Mouse (Mus musculus): ENCODE data around the gene Armc6. TPM values are rescaled to one million over a fixed set of nuclear protein-coding genes. Genes with fewer than 3 reads are reported as not detected.

Armc6 gene
- polyA plus RNA-seq, 1 experiment from 2014 or later, result 37.9 TPM

GRCm38 (mm10) chr8:70179082-70179481 lies 55.2 kb downstream of the Armc6 start:
- 100% methylated on average over 4 of the region's 4 CpGs for WGBS
- ATAC-seq (ENCODE audit: insufficient read depth, low FRiP score, low TSS enrichment) (no peak), DNase-seq (ENCODE audit: low spot score) (no peak)
- H3K4me3 ChIP-seq (ENCODE audit: low read depth, low read length), result no peak overlapping the region
- no peak overlapping the region for H3K27ac ChIP-seq (ENCODE audit: low read depth, low read length)
- H3K36me3 ChIP-seq (ENCODE audit: control insufficient read depth, insufficient read depth, low read length), result peaks cover 8% of the 10 kb centered on the region
- no peaks in the 10 kb centered on the region for H3K4me1 ChIP-seq (ENCODE audit: control insufficient read depth, insufficient read depth, low read length)
- H3K9ac ChIP-seq (ENCODE audit: low read length), result no peak overlapping the region
- H3K4me2 ChIP-seq (ENCODE audit: low read depth), result no peak overlapping the region
- no peaks in the 10 kb centered on the region for H3K9me3 ChIP-seq (ENCODE audit: control insufficient read depth, low read length)
- no peaks in the 10 kb centered on the region for H3K27me3 ChIP-seq (ENCODE audit: control insufficient read depth, insufficient read depth, low read length)

DNA sequence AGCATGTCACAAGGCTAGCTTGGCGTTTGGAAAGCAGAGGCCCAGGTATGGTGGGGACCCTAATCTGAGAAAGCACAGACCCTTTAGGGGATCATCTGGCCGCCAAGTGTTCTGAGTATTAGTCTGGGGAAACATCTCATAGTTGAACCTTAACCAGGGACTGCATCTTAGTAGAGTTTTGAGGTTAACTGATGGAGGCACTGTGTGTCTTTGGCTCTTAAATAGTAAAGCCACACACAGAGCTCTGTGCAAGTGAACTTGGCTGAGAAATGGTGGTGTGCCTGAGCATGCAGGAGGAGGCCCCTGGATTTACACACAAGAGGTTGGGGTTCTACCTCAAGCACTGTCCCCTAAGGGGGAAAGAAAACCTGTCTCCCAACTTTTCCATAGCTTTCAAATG lies 56.0 kb downstream of the Armc6 start:
- Histone ChIP-seq H3K9me3 (ENCODE audit: control insufficient read depth, low read length) (no peaks in the 10 kb centered on the region), H3K27ac (ENCODE audit: low read depth, low read length) (no peak overlapping the region), H3K4me2 (ENCODE audit: low read depth) (no peak overlapping the region), H3K9ac (ENCODE audit: low read length) (no peak overlapping the region), H3K27me3 (ENCODE audit: control insufficient read depth, insufficient read depth, low read length) (no peaks in the 10 kb centered on the region), H3K4me3 (ENCODE audit: low read depth, low read length) (no peak overlapping the region), H3K36me3 (ENCODE audit: control insufficient read depth, insufficient read depth, low read length) (peaks cover 8% of the 10 kb centered on the region), H3K4me1 (ENCODE audit: control insufficient read depth, insufficient read depth, low read length) (no peaks in the 10 kb centered on the region)
- no peak for ATAC-seq (ENCODE audit: insufficient read depth, low FRiP score, low TSS enrichment)
- 86% methylated on average over 2 of the region's 2 CpGs for WGBS
- DNase-seq (ENCODE audit: low spot score), result no peak

GRCm38 (mm10) chr8:70174079-70174478 lies 60.2 kb downstream of the Armc6 start:
- ATAC-seq (ENCODE audit: insufficient read depth, low FRiP score, low TSS enrichment), result no peak
- peaks cover 4% of the 10 kb centered on the region for H3K36me3 ChIP-seq (ENCODE audit: control insufficient read depth, insufficient read depth, low read length)
- 89% methylated on average over 7 of the region's 7 CpGs for WGBS
- H3K27ac ChIP-seq (ENCODE audit: low read depth, low read length), result no peak overlapping the region
- no peak overlapping the region for H3K9ac ChIP-seq (ENCODE audit: low read length)
- H3K4me1 ChIP-seq (ENCODE audit: control insufficient read depth, insufficient read depth, low read length), result no peaks in the 10 kb centered on the region
- DNase-seq (ENCODE audit: low spot score), result no peak
- no peaks in the 10 kb centered on the region for H3K9me3 ChIP-seq (ENCODE audit: control insufficient read depth, low read length)
- H3K27me3 ChIP-seq (ENCODE audit: control insufficient read depth, insufficient read depth, low read length), result no peaks in the 10 kb centered on the region
- H3K4me3 ChIP-seq (ENCODE audit: low read depth, low read length), result no peak overlapping the region
- no peak overlapping the region for H3K4me2 ChIP-seq (ENCODE audit: low read depth)

DNA sequence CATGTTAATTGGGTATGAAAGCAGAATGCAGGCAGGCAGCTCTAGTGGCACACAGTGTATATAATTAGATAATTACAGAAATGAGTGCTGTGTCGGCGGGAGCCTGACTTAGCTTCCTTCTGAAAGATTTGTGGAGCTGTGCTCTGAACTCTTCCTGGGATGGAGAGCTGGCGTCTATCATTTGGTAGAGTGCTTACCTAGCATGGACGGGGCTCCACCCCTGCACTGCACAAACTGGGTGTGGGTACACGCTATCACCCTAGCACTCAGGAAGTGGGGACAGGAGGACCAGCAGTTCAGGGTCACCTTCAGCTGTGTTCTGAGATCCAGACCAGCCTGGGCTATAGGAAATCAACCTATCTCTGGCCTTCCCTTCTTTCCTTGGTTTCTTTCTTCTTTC lies 60.9 kb downstream of the Armc6 start:
- no peak for DNase-seq (ENCODE audit: low spot score)
- Histone ChIP-seq H3K36me3 (ENCODE audit: control insufficient read depth, insufficient read depth, low read length) (peaks cover 2% of the 10 kb centered on the region), H3K27ac (ENCODE audit: low read depth, low read length) (no peak overlapping the region), H3K4me3 (ENCODE audit: low read depth, low read length) (peak overlapping the region; percentile 8; the same call in 1 of the 2 replicates), H3K27me3 (ENCODE audit: control insufficient read depth, insufficient read depth, low read length) (no peaks in the 10 kb centered on the region), H3K9ac (ENCODE audit: low read length) (no peak overlapping the region), H3K4me1 (ENCODE audit: control insufficient read depth, insufficient read depth, low read length) (no peaks in the 10 kb centered on the region), H3K4me2 (ENCODE audit: low read depth) (no peak overlapping the region), H3K9me3 (ENCODE audit: control insufficient read depth, low read length) (no peaks in the 10 kb centered on the region)
- no peak for ATAC-seq (ENCODE audit: insufficient read depth, low FRiP score, low TSS enrichment)
- 87% methylated on average over 5 of the region's 5 CpGs for WGBS

GRCm38 (mm10) chr8:70172043-70172681 lies 62.1 kb downstream of the Armc6 start, which contains the start of gene Tmem161a:
TSS of gene Tmem161a (plus strand) at chr8:70172356.
- no peaks in the 10 kb centered on the region for H3K9me3 ChIP-seq (ENCODE audit: control insufficient read depth, low read length)
- peak within 1 kb of the TSS; percentile 52 for H3K4me2 ChIP-seq (ENCODE audit: low read depth)
- no peaks in the 10 kb centered on the region for H3K27me3 ChIP-seq (ENCODE audit: control insufficient read depth, insufficient read depth, low read length)
- H3K27ac ChIP-seq (ENCODE audit: low read depth, low read length), result no peak within 1 kb of the TSS
- ATAC-seq (ENCODE audit: insufficient read depth, low FRiP score, low TSS enrichment), result peak; percentile 94
- peaks cover 2% of the 10 kb centered on the region for H3K36me3 ChIP-seq (ENCODE audit: control insufficient read depth, insufficient read depth, low read length)
- 2% methylated on average over 27 of the region's 27 CpGs for whole genome bisulfite sequencing
- DNase-seq (ENCODE audit: low spot score), result peak; percentile 90
- no peaks in the 10 kb centered on the region for H3K4me1 ChIP-seq (ENCODE audit: control insufficient read depth, insufficient read depth, low read length)
- H3K4me3 ChIP-seq (ENCODE audit: low read depth, low read length), result peak within 1 kb of the TSS; percentile 57
- peak within 1 kb of the TSS; percentile 75 for H3K9ac ChIP-seq (ENCODE audit: low read length)

DNA sequence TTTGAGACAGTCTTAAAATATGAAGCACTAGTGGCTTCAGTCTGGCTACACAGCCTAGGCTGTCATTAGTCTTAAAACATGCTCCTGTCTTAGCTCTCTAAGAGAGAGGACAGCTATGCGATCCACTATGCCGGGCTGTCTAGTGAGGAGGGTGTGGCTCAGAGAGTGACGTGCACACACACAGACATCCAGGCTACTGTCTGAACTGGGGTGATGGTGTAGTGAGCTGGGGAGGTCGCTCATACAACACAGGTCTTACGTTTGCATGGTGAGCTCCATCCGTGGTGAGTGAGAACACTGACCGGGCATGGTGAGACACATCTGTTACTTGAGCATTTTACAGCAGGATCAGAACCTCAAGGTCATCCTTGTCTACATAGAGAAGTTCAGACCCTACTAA lies 63.0 kb downstream of the Armc6 start:
- ATAC-seq (ENCODE audit: insufficient read depth, low FRiP score, low TSS enrichment) (no peak), DNase-seq (ENCODE audit: low spot score) (no peak)
- Histone ChIP-seq H3K4me2 (ENCODE audit: low read depth) (no peak overlapping the region), H3K4me1 (ENCODE audit: control insufficient read depth, insufficient read depth, low read length) (0 out of 2 replicates have a peak, but pooled peaks cover 3% of the 10 kb centered on the region), H3K9me3 (ENCODE audit: control insufficient read depth, low read length) (no peaks in the 10 kb centered on the region), H3K27ac (ENCODE audit: low read depth, low read length) (no peak overlapping the region), H3K9ac (ENCODE audit: low read length) (no peak overlapping the region), H3K27me3 (ENCODE audit: control insufficient read depth, insufficient read depth, low read length) (peaks cover 2% of the 10 kb centered on the region; the same call in 1 of the 2 replicates), H3K4me3 (ENCODE audit: low read depth, low read length) (no peak overlapping the region), H3K36me3 (ENCODE audit: control insufficient read depth, insufficient read depth, low read length) (no peaks in the 10 kb centered on the region)
- WGBS, result 91% methylated on average over 7 of the region's 7 CpGs

DNA sequence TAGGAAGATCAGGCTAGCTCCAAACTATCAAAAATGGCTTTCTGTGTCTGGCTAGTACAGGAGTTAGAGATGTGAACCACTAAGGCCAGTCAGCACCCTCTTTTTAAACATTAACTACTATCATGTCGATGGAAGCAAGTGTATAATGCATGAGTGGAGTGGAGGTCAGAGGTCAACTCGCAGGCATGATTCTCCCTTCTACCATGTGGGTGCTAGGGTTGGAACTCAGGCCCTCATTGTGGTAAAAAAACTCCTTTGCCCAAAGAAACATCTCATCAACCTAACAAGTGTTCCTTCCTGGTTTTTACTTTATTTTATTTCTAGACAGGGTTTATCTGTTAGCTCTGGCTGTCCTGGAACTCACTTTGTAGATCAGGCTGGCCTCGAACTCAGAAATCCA lies 63.5 kb downstream of the Armc6 start:
- 80% methylated on average over 3 of the region's 3 CpGs for WGBS

More for the DNA sequence above, 63.5 kb downstream of the Armc6 start:
- DNase-seq (ENCODE audit: low spot score) (no peak), ATAC-seq (ENCODE audit: insufficient read depth, low FRiP score, low TSS enrichment) (no peak)
- Histone ChIP-seq H3K9ac (ENCODE audit: low read length) (no peak overlapping the region), H3K4me2 (ENCODE audit: low read depth) (no peak overlapping the region), H3K27me3 (ENCODE audit: control insufficient read depth, insufficient read depth, low read length) (peaks cover 6% of the 10 kb centered on the region), H3K27ac (ENCODE audit: low read depth, low read length) (no peak overlapping the region), H3K4me3 (ENCODE audit: low read depth, low read length) (no peak overlapping the region), H3K9me3 (ENCODE audit: control insufficient read depth, low read length) (no peaks in the 10 kb centered on the region), H3K4me1 (ENCODE audit: control insufficient read depth, insufficient read depth, low read length) (0 out of 2 replicates have a peak, but pooled peaks cover 3% of the 10 kb centered on the region), H3K36me3 (ENCODE audit: control insufficient read depth, insufficient read depth, low read length) (no peaks in the 10 kb centered on the region)

Other genes starting within 250 kb of the Armc6 start
- gene Gatad2a, start 238.1 kb downstream of the Armc6 start, polyA plus RNA-seq (2014; fragmentation: Nextera tagmentation; extraction: Ambion mirVana), result 80.7 and 92.7 TPM in 2 replicates
- gene Mau2, start 191.7 kb downstream of the Armc6 start, polyA plus RNA-seq (2014; fragmentation: Nextera tagmentation; extraction: Ambion mirVana), result 57.3 and 62.1 TPM in 2 replicates
- 39.2 and 39.5 TPM in 2 replicates for gene Sugp1, start 191.7 kb downstream of the Armc6 start, polyA plus RNA-seq (2014; fragmentation: Nextera tagmentation; extraction: Ambion mirVana)
- gene Tm6sf2, start 161.5 kb downstream of the Armc6 start, polyA plus RNA-seq (2014; fragmentation: Nextera tagmentation; extraction: Ambion mirVana), result 0.53 and 1.3 TPM in 2 replicates
- gene Hapln4, start 151.0 kb downstream of the Armc6 start, polyA plus RNA-seq (2014; fragmentation: Nextera tagmentation; extraction: Ambion mirVana), result 0.21 and 0.27 TPM in 2 replicates
- gene Ncan, start 113.6 kb downstream of the Armc6 start, polyA plus RNA-seq (2014; fragmentation: Nextera tagmentation; extraction: Ambion mirVana), result 55.8 and 59.7 TPM in 2 replicates
- 18.9 and 20.6 TPM in 2 replicates for gene Nr2c2ap, start 103.1 kb downstream of the Armc6 start, polyA plus RNA-seq (2014; fragmentation: Nextera tagmentation; extraction: Ambion mirVana)
- 13.0 and 13.3 TPM in 2 replicates for gene Rfxank, start 95.3 kb downstream of the Armc6 start, polyA plus RNA-seq (2014; fragmentation: Nextera tagmentation; extraction: Ambion mirVana)
- 52.1 and 52.2 TPM in 2 replicates for gene Borcs8, start 95.0 kb downstream of the Armc6 start, polyA plus RNA-seq (2014; fragmentation: Nextera tagmentation; extraction: Ambion mirVana)
- 0.39 and 0.58 TPM in 2 replicates for gene Mef2b, start 94.8 kb downstream of the Armc6 start, polyA plus RNA-seq (2014; fragmentation: Nextera tagmentation; extraction: Ambion mirVana)
- gene Tmem161a, start 62.1 kb downstream of the Armc6 start, polyA plus RNA-seq (2014; fragmentation: Nextera tagmentation; extraction: Ambion mirVana), result 36.4 and 36.8 TPM in 2 replicates
- gene Slc25a42, start 22.2 kb downstream of the Armc6 start, polyA plus RNA-seq (2014; fragmentation: Nextera tagmentation; extraction: Ambion mirVana), result 2.4 TPM in 2 replicates
- gene Sugp2, start 240 bp downstream of the Armc6 start, polyA plus RNA-seq (2014; fragmentation: Nextera tagmentation; extraction: Ambion mirVana), result 48.3 and 50.6 TPM in 2 replicates
- gene Homer3, start 48.4 kb upstream of the Armc6 start, polyA plus RNA-seq (2014; fragmentation: Nextera tagmentation; extraction: Ambion mirVana), result 77.7 and 80.4 TPM in 2 replicates
- 51.4 and 55.2 TPM in 2 replicates for gene Ddx49, start 68.0 kb upstream of the Armc6 start, polyA plus RNA-seq (2014; fragmentation: Nextera tagmentation; extraction: Ambion mirVana)
- 272 and 283 TPM in 2 replicates for gene Cope, start 68.1 kb upstream of the Armc6 start, polyA plus RNA-seq (2014; fragmentation: Nextera tagmentation; extraction: Ambion mirVana)
- gene Cers1, start 81.3 kb upstream of the Armc6 start, polyA plus RNA-seq (2014; fragmentation: Nextera tagmentation; extraction: Ambion mirVana), result 6.8 and 6.9 TPM in 2 replicates
- gene Gdf1, start 95.4 kb upstream of the Armc6 start, polyA plus RNA-seq (2014; fragmentation: Nextera tagmentation; extraction: Ambion mirVana), result 0.93 and 1.5 TPM in 2 replicates
- gene Upf1, start 118.8 kb upstream of the Armc6 start, polyA plus RNA-seq (2014; fragmentation: Nextera tagmentation; extraction: Ambion mirVana), result 24.0 and 24.1 TPM in 2 replicates
- 0.16 and 0.32 TPM in 2 replicates for gene Comp, start 139.1 kb upstream of the Armc6 start, polyA plus RNA-seq (2014; fragmentation: Nextera tagmentation; extraction: Ambion mirVana)
- gene Crtc1, start 205.1 kb upstream of the Armc6 start, polyA plus RNA-seq (2014; fragmentation: Nextera tagmentation; extraction: Ambion mirVana), result 16.1 and 17.9 TPM in 2 replicates
- gene Klhl26, start 242.5 kb upstream of the Armc6 start, polyA plus RNA-seq (2014; fragmentation: Nextera tagmentation; extraction: Ambion mirVana), result 14.6 and 17.0 TPM in 2 replicates

Measured in neural tube, embryonic 11.5 days (tissue).